Mouse (Mus musculus) urinary bladder, postnatal 25 days (tissue): ENCODE results near the gene Pou2f3.

Source experiments
- DNase-seq: peaks from one replicate; pipeline ENCODE4 v3.0.0; 2022; ENCODE audit warnings: low spot score

The Pou2f3 gene

DNA sequence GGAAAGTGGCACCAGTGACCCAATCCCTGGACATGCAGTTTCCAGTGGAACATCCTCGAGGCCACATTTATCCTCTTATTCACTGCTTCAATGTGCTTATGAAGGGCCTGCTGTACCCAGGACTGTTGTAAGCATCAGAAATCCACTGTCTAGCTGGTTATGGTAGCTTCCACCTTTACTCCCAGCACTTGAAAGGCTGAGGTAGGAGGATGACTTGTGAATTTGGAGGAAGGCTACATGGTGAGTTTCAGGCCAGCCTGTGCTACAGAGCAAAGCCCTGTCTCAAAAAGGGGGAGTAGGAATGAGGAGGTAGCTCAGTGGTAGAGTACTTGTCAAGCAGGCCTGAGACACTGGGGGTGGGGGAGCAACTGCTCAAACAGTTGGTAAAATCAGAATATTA is 102.1 kb downstream of the Pou2f3 start:
- DNase-seq, result no peak

GRCm38 (mm10) chr9:43107555-43107954 is 102.6 kb downstream of the Pou2f3 start:
- DNase-seq, result no peak

DNA sequence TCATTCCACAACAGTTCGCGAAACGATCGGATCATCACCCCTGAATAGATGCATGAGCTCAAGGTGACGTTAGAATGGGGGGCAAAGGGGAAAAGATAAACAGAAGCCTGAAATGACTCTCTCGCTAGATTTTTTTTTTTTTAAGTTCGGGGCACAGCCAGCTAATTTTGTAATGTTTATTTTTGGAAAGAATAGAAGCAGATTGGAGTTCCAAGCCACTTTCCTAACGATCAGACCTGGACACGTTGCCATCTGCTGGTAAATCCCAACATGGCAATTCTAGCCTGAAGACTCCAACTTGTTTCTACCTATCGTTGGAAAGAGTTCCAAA is 103.0 kb downstream of the Pou2f3 start, which contains the start of gene Arhgef12:
Gene Arhgef12, minus strand, starts transcription at position 53 of the 331 bp plus-strand sequence.
- DNase-seq, result no peak

DNA sequence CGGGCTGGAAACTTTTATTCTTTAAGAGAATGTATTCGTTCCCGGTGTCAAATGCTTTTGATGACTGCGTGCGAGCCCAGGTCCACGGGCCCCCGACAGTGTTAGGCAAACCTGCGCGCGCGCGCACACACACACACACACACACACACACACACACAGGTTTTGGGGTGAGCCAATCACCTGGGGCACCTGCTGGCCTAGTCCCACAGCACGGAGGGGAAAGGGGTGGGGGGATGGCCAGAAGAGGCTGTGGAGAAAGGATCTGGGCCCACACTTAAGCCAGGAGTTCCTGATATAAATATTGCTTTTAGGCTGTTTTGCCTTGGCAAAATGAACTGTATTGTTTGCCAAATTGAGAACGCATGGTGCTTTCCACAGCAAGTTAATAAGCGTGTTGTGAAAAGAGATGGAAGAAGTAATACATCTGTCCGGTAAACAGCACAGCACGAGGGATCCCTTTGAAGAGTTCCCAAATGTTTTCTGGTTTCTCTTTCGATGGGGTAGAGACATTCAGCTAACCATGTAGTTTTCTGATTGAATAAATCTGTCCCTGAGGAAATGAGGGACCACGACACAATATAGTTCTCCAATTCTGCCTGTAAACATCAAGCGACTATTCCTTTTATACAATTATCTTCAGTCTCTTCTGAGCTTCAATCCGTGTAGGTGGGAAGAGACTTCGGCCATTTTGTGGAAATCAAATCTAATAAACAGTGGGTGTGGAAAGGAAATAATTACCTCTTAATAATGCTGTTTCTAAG is 103.6 kb downstream of the Pou2f3 start:
- peak; percentile 38 for DNase-seq

DNA sequence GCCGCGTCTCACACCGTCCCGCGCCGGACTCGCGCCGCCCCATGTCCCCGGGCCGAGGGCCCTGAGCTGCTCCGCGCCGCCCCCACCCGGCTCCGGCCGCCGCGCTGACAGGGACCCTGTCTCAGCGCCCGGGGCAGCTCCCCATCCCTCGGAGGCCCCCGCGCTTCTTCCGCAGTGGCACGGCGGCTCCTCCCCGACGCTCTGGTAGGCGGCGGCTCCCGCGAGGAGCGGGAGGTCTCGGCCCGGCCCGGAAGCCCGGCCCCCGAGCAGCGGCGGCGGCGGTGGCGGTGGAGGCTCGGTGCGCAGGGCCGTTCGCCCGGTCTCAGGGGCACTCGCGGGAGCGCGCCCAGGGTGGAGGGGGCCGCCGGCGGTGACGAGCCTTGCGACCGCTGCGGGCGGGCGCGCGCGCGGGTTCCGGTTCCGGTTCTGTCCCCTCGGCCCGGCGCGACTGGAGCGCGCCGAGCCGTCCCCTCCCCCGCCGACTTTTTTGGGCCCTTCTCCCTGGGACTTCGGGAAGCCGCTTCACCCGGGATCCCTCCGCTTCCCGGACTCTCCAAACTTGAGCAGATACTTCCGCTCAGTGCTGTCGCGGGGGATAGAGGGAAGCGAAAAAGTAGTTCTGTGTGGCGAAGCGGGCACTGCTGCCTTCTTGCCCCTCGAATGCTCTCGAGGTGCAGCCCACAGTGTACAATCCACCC is 104.4 kb downstream of the Pou2f3 start:
- DNase-seq, result peak; percentile 90

GRCm38 (mm10) chr9:43104873-43105663 is 105.1 kb downstream of the Pou2f3 start:
- no peak for DNase-seq

- no peak for DNase-seq
These were observed 105.7 kb downstream of the Pou2f3 start for GRCm38 (mm10) chr9:43104526-43104872.

DNA sequence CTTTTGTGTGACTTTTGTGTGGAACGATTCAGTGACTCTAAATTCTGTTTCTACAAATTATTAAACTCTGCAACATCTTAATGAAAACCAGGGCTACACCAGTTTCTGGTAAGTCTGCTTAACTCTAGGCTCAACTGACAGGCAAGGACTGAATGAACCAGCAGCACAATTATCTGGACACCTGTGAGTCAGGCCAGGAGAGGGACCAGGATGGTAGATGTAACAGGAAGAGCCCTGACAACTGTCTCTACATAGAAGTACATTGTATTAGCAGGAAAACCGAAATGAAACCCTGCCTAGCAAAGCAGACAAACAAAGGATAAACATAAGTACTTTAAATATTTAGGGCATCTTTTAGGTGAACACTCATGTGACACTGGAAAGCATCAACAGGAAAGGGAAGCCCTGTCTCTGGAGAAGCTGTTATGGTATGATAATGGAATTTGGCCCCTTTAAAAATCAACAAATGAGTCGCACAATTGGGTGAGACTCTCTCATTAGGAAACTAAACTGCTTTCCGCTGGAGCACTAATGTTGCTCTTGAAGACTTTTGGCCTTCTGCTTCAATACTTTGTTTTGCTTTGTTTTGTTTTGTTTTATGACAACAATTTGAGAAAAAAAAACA is 106.4 kb downstream of the Pou2f3 start:
- DNase-seq, result no peak

DNA sequence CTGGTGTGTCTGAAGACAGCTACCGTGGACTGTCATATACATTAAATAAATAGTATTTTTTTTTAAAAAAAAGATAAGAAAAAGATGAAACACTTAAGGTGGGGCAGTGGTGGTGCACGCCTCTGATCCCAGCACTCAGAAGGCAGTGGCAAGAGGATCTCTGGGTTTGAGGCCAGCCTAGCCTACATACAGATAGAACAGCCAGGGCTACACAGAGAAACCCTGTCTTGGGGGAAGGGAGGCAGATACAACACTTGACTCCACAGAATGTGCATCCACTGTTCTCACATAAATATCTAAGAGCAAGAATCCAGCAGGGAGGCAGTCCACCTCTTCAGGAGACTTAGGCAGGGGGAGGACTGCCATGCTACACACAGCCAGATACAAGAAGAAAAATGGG is 107.2 kb downstream of the Pou2f3 start:
- no peak for DNase-seq

DNA sequence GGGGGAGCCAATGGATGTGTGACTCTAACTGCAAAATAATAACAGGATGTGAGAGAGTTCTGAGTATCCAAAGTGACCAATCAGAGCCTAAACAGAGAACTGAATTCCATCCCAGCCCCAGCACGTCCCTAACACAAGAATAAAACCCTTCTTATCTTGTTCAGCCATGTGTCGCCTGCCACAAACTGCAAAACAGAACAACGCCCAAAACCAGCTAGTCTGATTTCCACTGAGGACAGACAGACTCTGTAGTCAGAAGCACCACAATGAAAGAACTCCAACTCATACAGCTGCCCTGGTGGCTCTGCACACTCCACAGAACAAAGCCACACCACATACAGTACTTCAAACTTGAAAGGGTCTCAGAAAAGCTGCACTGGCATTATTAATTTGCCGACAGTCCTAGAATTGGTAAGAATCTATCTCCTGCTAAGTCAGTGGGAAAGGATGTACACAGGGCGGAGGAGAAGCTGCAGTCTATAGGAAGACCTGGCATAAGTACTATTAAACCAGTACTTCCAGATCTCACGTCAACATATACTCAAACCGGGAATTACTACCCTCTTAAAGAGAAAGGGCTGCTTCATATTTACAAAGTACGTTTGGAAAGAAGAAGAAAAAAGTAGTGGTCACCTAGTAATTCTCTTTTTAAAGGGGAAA is 108.1 kb downstream of the Pou2f3 start:
- DNase-seq, result no peak

GRCm38 (mm10) chr9:43098922-43099321 is 111.2 kb downstream of the Pou2f3 start:
- DNase-seq, result no peak

- DNase-seq, result no peak
These were observed 112.2 kb downstream of the Pou2f3 start for GRCm38 (mm10) chr9:43097801-43098557.

DNA sequence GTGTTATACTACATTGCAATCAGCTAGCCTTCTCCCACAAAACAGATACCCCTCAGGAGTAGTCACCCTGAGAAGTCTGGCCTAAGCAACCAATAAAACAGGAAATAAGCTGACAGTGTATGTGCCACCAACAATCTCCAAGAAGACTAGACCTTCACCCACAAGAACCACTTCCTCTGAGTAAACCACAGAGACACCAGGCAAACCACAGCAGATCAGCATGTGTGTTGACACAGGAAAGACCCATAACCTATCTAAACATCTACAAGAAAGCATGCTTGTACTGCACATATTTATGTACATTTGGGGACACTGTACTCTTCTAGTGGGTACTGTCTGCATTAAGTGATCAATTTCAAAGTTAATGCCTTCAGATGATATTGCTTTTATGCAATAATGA is 113.8 kb downstream of the Pou2f3 start:
- DNase-seq, result no peak

DNA sequence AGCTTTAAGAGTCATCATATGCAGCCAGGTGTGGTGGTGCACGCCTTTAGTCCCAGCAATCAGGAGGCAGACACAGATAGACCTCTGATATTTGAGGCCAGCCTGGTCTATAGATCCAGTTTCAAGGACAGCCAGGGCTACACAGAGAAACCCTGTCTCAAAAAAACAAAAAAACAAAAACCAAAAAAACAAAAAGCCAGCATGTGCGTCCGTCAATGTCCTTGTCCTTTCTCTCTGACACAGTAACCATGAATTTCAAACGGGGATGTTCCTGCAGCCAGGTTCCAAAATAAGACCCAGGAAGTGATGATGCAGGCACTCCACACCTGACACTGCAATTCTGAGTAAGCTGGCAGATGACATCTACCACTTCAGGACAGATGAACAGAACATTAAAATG is 115.3 kb downstream of the Pou2f3 start:
- no peak for DNase-seq

- DNase-seq, result no peak
These were observed 116.4 kb downstream of the Pou2f3 start for GRCm38 (mm10) chr9:43093803-43094202.

DNA sequence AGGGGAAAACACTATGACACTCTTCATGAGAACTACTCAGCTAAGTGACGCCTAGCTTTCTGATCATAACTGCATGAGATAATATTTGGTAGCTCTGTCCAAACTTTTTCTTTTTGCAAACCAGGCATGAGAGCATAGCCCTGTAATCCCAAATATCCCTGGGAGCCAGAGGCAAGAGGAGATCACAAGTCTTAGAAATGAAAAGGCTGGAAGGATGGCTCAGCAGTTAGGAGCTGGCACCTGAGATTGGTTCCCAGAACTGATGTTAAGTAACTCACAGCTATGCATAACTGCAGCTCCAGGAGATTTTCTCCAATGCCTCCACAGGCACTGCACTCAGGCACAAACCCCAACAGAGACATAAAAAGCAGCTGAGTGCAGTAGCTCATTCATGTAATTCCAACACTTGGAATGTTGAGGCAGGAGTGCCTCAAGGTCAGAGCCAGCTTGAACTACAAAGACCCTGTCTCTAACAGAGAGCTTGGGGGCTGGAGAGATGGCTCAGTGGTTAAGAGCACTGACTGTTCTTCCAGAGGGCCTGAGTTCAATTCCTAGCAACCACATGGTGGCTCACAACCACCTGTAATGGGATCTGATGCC is 124.4 kb downstream of the Pou2f3 start:
- no peak for DNase-seq

GRCm38 (mm10) chr9:43084496-43085362 is 125.4 kb downstream of the Pou2f3 start:
- DNase-seq, result no peak

GRCm38 (mm10) chr9:43083441-43084055 is 126.6 kb downstream of the Pou2f3 start:
- no peak for DNase-seq

GRCm38 (mm10) chr9:43078711-43079110 is 131.5 kb downstream of the Pou2f3 start:
- DNase-seq, result no peak
